Mouse (Mus musculus) left cerebral cortex, adult 2 months (tissue): ENCODE results near the gene B230217C12Rik. TPM values are rescaled to one million over a fixed set of nuclear protein-coding genes. Genes with fewer than 3 reads are reported as not detected.
"Not testable (repeated sequence)": the region's sequence is repeated elsewhere in the genome, so short reads cannot be mapped to it uniquely, and the experiment has no call there.

Experiments used
- DNase-seq, 2 experiments: peaks; one replicate each; pipeline ENCODE4 v3.0.0; 2021 to 2022; ENCODE audit warnings: low spot score in 2 of 2, mixed read lengths in 1 of 2; ENCODE audit errors: extremely low spot score in 1 of 2
- H3K27ac ChIP-seq: fragments of 200-600 bp; 2 replicates; pipeline ENCODE4 v1.8.1; 2022
- H3K4me3 ChIP-seq: fragments of 200-600 bp; 2 replicates; pipeline ENCODE4 v1.8.1; 2022
- CTCF ChIP-seq: fragments of 200-600 bp; IDR thresholded peaks from 2 replicates; pipeline ENCODE4 v1.8.1; 2022; ENCODE audit warnings: antibody characterized with exemption, mild to moderate bottlenecking, moderate library complexity
- intact Hi-C: fragments of 180-260 bp; cut with DNase I; formaldehyde crosslinking; loops from one replicate; pipeline ENCODE4 v1.15.1; 2025
- total RNA-seq, 2 experiments: library from RNA; stranded (reverse); gene quantifications; 2 replicates each; pipeline ENCODE4 v1.2.3; 2021

Gene B230217C12Rik
- total RNA-seq, 2 experiments from 2014 or later, result 77.6 to 78.9 TPM

DNA sequence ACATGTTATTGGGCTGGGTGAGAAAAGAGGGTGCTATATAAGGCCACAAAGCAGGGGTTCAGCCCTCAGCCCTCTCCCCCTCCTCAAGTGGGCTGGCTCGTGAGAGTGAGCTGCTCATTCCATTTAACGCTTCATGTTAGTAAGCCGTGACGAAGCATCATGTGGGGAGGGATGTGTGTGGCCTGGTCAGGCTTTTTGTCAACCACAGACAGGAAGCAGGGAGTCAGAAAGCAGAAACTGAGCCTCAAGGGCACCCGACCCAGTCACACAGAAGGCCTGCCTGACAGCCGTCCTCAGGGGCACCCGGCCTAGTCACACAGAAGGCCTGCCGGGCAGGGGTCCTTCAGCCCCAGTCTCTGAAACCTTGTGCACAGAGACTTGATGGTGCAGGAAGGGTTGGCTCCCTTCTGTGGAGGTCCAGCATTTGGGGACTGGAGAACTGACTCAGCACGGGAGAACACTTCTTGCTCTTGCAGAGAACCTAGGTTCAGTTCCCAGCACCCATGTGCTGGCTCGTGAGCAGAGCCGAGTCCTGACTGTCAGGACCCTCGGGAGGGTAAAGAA is 10.6 kb upstream of the B230217C12Rik start:
- no peak for DNase-seq
- peak overlapping the region; percentile 36; the same call in 1 of the 2 replicates for H3K27ac ChIP-seq
- H3K4me3 ChIP-seq, result no peak overlapping the region
- no peak for TF ChIP-seq CTCF
- intact Hi-C loops, result no loop called here

DNA sequence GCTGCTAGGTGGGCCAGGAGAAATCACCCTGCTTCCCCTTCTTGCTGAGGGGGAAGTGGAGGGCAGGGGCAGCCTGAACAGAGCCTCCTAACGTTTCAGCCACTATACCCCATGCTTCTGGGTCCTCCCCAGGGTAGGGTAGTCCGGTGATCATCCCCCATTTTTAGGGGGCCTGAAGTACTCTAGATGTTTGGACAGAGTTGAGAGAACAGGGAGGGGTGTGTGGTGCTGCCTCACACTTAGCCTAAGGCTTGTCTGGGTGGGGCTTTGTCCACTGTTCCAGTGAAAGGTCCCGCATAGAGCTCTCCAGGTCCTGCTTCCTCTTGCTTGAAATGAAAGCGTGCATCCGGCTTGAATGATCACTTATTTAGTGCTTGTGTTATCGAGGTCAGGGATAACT is 10.1 kb upstream of the B230217C12Rik start:
- DNase-seq, result no peak
- intact Hi-C loops, result no loop called here

DNA sequence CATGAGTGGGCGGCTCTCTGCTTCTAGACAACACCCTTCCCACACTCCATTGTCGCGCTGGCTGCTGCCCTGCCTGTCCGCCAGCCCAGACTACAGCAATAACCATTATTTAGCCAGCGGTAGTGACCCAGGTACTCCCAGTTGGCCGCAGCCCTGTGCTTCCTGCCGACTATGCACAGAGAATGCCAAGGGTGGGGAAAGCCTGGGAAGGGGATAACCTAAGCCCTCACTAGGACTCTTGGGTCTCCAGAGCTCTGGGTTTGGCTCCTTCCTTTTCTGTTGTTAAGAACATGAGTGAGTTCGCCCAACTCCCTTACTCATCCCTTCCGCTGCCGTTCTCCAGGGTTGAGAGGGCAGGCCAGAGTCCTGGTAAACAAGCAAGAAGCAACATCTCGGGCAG is 8.6 kb upstream of the B230217C12Rik start:
- DNase-seq, result no peak
- intact Hi-C loops, result no loop called here
- no peak for TF ChIP-seq CTCF
- Histone ChIP-seq H3K27ac (peak overlapping the region; percentile 44; the same call in 1 of the 2 replicates), H3K4me3 (no peak overlapping the region)

More for the DNA sequence above, 10.1 kb upstream of the B230217C12Rik start:
- TF ChIP-seq CTCF, result no peak
- Histone ChIP-seq H3K27ac (peak overlapping the region; percentile 36; the same call in 1 of the 2 replicates), H3K4me3 (no peak overlapping the region)

DNA sequence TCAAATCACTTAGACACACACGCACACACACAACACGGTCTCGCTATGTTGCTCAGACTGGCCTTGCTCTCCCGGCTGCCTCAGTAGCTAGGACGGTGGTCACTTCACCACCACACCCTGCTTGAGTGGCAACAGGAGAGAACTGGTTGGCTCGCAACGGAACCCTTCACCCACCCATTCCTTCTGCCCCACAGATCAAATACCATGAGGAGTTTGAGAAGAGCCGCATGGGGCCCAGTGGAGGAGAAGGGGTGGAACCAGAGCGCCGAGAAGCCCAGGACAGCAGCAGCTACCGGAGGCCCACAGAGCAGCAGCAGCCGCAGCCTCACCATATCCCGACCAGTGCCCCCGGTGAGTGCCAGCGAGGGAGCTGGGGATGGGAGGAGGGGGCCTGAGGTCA is 7.2 kb upstream of the B230217C12Rik start:
- intact Hi-C loops, result no loop called here
- no peak overlapping the region for H3K27ac ChIP-seq
- H3K4me3 ChIP-seq, result no peak overlapping the region
- DNase-seq, result no peak
- TF ChIP-seq CTCF, result no peak

DNA sequence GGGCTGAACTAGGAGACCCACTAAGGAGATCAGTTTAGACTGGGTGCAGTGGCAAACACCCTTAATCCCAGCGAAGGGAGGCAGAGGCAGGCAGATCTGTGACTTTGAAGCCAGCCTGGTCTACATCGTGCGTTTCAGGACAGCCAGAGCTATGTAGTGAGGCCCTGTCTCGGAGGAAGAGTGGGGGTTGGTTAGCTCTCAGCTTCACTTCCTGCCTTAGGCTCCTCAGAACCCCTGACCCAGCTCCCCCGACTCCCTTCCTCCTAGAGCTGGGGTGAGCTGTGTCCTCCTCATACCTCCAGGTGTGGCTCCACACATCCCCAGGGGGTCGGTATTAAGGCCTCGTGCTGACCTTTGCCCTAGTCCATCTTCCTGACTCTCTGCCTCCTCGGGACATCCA is 4.0 kb upstream of the B230217C12Rik start:
- no peak for TF ChIP-seq CTCF
- intact Hi-C loops, result no loop called here
- Histone ChIP-seq H3K27ac (no peak overlapping the region), H3K4me3 (no peak overlapping the region)
- DNase-seq, result no peak

DNA sequence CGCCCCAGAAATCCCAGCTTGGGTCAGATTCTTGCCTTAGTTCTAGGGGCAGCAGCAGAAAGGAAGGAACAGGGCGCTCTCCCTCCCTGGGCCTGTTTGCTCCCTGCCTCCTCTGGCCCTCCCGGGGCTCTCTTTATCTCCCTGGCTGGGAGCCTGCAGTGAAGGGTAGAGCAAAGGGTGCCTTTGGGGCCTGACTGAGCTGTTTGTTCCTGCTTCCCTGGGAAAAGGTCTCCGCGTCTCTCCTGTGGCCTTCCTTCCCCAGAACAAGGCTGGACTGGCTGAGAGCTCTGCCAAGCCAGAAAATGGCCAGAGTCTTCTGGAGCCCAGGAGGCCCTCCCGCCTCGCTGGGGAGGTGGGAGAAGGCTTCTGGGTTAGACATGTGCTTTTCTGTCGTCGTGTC is 3.5 kb upstream of the B230217C12Rik start:
- DNase-seq, H3K27ac ChIP-seq, intact Hi-C loops, H3K4me3 ChIP-seq: not testable (repeated sequence)

DNA sequence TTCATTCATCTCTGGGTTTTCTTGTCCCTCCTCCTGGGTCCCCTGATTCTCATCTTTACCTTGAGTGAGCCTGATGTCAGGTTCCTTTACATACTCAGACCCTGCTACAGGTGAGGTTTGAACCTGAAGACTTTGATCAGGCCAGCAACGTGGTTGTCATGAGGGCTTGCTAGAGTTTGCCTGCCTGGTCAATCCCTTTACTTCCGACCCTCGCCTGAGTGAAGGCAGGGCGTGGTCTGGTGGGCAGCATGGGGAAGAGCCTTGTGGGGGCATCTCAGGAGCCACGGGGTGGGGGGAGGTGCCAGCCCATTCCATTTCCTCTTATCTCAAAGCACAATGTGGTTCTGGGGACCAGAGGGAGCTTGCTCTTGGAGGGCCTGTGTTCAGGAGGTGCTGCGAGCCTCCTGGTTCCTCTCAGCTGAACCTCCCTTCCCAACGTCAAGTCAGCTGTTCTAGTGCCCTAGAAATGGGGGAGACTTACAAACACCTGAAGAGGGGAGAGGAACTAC is 2.9 kb upstream of the B230217C12Rik start:
- no peak for DNase-seq
- intact Hi-C loops, result no loop called here
- no peak overlapping the region for H3K4me3 ChIP-seq
- TF ChIP-seq CTCF, result no peak
- no peak overlapping the region for H3K27ac ChIP-seq

DNA sequence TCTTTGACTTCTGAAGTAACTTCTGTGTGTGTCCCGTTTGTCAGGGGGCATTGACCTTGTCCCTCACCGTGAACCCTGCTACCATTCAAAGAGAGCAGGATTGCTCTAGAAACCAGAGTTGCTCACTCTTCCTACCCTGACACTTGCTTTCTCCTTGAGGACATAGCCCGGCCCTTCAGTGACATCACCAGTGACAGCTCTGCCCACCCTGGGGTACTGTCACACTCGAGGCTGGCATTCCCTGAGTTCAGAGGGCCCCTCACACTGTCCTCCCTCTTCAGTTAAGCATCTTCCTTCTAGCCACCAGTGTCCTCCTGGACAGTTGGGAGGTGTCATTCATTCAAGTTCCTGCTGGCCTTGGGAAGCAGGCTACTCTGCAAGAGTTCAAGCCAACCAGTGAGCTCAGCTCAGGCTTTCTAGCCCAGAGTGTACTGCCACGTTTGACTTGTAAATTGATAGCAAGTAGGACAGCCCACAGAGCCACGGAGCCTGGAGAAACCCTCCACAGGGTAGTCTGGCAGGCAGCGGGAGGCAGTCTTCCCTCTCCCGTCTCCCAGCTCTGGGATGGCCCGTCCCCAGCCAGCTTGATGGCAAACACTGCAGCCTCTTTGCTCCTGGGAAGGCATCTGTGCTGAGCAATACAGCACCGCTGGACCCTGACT is 1.7 kb upstream of the B230217C12Rik start:
- DNase-seq, result no peak
- H3K27ac ChIP-seq, result peak overlapping the region; percentile 53
- intact Hi-C loops, result no loop called here
- no peak overlapping the region for H3K4me3 ChIP-seq
- no peak for TF ChIP-seq CTCF

DNA sequence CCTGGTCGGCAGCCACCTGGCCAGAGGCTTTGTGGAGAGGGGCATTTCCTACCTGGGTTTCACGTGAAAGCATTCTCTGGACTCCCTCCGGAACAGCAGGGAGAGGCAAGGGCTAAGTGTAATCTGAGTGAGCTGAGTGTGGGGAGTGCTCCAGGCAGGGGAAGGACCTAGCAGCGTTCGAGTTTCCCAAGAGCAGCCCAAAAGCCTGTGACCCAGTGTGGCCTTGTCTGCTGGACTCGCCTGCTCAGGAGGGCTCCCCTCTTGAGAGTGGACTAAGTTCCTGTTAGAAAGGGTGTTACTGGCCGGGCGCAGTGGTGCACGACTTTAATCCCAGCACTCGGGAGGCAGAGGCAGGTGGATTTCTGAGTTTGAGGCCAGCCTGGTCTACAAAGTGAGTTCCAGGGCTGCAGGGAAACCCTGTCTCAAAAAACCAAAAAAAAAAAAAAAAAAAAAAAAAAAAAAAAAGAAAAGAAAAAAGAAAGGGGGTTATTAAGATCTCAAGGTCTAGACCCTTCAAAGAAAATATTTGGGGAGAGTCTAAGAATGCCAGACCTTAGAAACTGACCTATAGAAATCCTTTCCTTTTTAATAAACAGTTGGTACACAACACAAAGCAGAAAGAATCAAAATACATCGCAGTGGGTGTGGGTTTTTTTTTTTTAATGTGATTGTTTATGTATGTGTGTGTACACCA is 992 bp upstream of the B230217C12Rik start:
- Histone ChIP-seq H3K27ac (peak overlapping the region; percentile 91), H3K4me3 (no peak overlapping the region)
- intact Hi-C loops, result loop anchor here (2.0 kb wide), 1 partner anchor 45 kb away; the partner anchor contains the start of gene Fbxo47
- DNase-seq, result no peak
- TF ChIP-seq CTCF, result no peak

DNA sequence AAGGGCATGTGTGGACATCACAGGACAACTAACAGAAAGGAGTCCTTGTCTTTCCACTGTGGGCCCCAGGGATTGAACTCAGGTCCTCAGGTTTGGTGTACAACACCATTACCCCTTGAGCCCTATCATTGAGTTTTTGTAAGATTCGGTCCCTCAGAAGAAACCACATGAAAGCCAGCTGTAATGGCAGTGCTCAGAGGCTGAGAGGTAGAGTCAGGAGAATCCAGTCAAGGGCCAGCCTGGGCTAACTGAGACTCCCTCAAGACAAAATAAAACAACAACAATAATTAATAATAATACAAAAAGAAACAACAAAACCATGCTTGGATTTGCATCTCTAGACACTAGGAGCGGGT is 467 bp upstream of the B230217C12Rik start:
- Histone ChIP-seq H3K27ac (peak overlapping the region; percentile 91), H3K4me3 (peak overlapping the region; percentile 71; the same call in 1 of the 2 replicates)
- no peak for DNase-seq
- TF ChIP-seq CTCF, result no peak
- intact Hi-C loops, result loop anchor here (2.0 kb wide), 1 partner anchor 45 kb away; the partner anchor contains the start of gene Fbxo47

DNA sequence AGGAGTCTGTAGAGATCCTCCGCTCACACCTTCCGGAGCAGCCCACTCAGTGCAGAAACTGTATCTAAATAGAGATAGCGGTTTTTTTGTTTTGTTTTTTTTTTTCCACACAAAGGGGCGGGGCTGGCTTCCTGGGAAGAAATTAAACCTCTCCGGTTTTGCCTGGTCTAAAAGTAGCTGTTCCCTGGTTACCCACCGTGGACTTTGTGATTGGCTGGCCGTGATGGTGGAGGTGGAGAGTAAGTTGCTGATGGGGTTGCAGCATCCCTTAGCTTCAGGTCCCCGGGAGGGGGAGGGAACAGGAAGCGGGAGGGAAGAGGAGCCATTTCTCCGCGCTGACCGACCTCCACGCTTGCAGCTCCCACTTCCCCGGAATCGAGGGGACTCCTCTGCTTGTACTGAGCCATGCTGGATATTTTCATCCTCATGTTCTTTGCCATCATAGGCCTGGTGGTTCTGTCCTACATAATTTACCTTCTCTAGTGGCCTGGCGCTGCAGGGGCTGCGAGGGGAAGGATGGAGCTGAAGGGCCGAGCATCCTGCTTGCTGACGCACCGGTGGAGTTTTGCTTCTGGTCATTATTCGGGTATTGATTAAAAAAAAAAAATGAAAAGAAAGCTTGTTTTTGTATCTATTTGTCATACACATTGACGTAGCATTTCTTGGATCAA is 546 bp downstream of the B230217C12Rik start:
- intact Hi-C loops, result loop anchor here (1.0 to 2.0 kb wide), 2 partner anchors 40 to 44 kb away; partner anchors contain the start of gene Fbxo47
- H3K4me3 ChIP-seq, result peak overlapping the region; percentile 71
- DNase-seq, result peak; percentile 89
- H3K27ac ChIP-seq, result peak overlapping the region; percentile 97
- no peak for TF ChIP-seq CTCF

DNA sequence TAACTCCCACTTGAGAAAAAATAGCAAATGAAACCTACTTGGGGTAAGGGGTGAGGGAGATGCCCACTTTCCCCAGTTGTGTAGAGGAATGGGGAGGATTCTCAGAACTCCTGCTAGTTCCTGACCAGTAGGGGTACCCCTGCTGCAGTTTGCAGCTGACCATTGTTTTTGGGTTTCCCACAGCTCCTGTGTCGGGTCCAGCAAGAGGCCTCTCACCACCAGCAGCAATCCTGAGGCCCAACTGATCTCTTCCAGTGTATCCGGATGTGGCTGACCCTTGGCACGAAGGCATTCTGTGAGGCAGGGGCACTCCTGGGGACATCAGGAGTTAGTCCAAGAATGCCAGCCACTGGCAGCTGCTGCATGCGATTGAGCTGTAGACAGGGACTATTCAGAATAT is 1.4 kb downstream of the B230217C12Rik start:
- intact Hi-C loops, result no loop called here
- peak; percentile 36 for TF ChIP-seq CTCF
- peak overlapping the region; percentile 97 for H3K27ac ChIP-seq
- peak overlapping the region; percentile 71 for H3K4me3 ChIP-seq
- no peak for DNase-seq
